Mouse (Mus musculus) liver, embryonic 15.5 days (tissue): ENCODE measurements around the gene Rbm42. TPM values are rescaled to one million over a fixed set of nuclear protein-coding genes. Genes with fewer than 3 reads are reported as not detected.

Source experiments
- ATAC-seq: fragments of 200-750 bp; cut with Nextera tagmentation; 2 replicates; pipeline ENCODE4 v1.8.0; 2017; ENCODE audit warnings: moderate number of reproducible peaks, mild to moderate bottlenecking, moderate library complexity; ENCODE audit not compliant: insufficient read depth
- H3K27ac ChIP-seq: fragments of 300-500 bp; sonication (generic); replicated peaks from 2 replicates; pipeline ENCODE4 v1.5.1; 2015; ENCODE audit warnings: mild to moderate bottlenecking, inconsistent platforms
- H3K27me3 ChIP-seq: fragments of 300-500 bp; sonication (generic); 2 replicates; pipeline ENCODE4 v1.6.1; 2015; ENCODE audit warnings: mild to moderate bottlenecking, inconsistent platforms
- H3K36me3 ChIP-seq: fragments of 300-500 bp; sonication (generic); replicated peaks from 2 replicates; pipeline ENCODE4 v1.6.1; 2015; ENCODE audit warnings: moderate library complexity, mild to moderate bottlenecking, inconsistent platforms
- H3K4me1 ChIP-seq: fragments of 300-500 bp; sonication (generic); replicated peaks from 2 replicates; pipeline ENCODE4 v1.6.1; 2015; ENCODE audit warnings: inconsistent platforms
- H3K4me2 ChIP-seq: fragments of 300-500 bp; sonication (generic); 2 replicates; pipeline ENCODE4 v1.6.1; 2015; ENCODE audit warnings: moderate library complexity, mild to moderate bottlenecking, inconsistent platforms
- H3K4me3 ChIP-seq: fragments of 300-500 bp; sonication (generic); replicated peaks from 2 replicates; pipeline ENCODE4 v1.5.1; 2015; ENCODE audit warnings: mild to moderate bottlenecking, inconsistent platforms
- H3K9ac ChIP-seq: fragments of 300-500 bp; sonication (generic); 2 replicates; pipeline ENCODE4 v1.6.1; 2015; ENCODE audit warnings: moderate library complexity, mild to moderate bottlenecking, inconsistent platforms
- H3K9me3 ChIP-seq: fragments of 300-500 bp; sonication (generic); replicated peaks from 2 replicates; pipeline ENCODE4 v1.6.1; 2016; ENCODE audit warnings: inconsistent platforms
- WGBS: fragments of 180-500 bp; shearing (Covaris S2); methylation state at CpG from one replicate; pipeline ENCODE4 v1.1.7; 2015; ENCODE audit warnings: mixed read lengths; ENCODE audit not compliant: insufficient replicate concordance; 5-methylcytosine and 5-hydroxymethylcytosine counted together
- polyA plus RNA-seq: library from polyadenylated mRNA; unstranded; fragments of >200 nt; fragmentation: Nextera tagmentation; extraction: Ambion mirVana; gene quantifications from 2 replicates; pipeline ENCODE4 v1.2.1, GENCODE M21; 2015

Gene Rbm42
- polyA plus RNA-seq, 1 experiment from 2014 or later: 49.4 TPM

DNA sequence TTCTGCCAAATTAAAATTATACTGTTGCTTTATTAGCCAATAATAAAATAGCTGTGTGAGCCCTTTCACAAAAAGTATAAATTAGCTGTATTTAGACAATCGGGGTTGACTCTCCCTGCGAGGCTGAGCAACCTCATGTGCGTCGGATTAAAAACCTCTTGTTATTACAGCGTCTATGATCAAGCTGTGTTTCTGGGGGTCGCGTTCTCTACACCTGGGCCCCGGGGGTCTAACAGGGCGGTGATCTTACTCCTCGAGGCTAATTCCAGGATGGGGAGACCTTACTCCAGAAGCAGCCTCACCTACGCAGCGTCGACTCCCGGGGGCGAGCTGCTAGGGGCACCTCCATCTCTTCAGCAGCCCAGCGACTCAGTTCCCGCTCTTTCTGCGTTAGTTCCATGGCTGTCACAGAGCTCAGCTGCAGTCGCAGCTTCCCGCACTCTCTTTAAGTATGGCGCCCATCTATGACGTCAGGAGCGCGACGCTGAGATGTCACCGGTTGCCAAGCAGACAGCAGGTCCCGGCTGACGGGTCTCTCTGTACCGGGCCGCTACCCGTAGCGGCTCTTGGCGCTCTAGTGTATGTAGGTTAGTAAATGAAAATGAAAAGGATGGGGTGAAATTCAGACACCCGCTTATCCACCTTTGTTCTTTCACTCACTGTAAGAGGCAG, 14.5 kb upstream of the Rbm42 start, which contains the start of gene Haus5:
TSS of gene Haus5 (minus strand) at position 466 of the 672 bp plus-strand sequence.
- H3K4me1 ChIP-seq: peaks cover 29% of the 10 kb centered on the region
- under 1% methylated on average over 34 of the region's 34 CpGs for WGBS
- peak within 1 kb of the TSS; percentile 89 for H3K9ac ChIP-seq
- 0 out of 2 replicates have a peak, but pooled peaks cover 8% of the 10 kb centered on the region for H3K27me3 ChIP-seq
- H3K4me3 ChIP-seq: peak within 1 kb of the TSS; percentile 88
- peak within 1 kb of the TSS; percentile 74 for H3K27ac ChIP-seq
- peak; percentile 91 for ATAC-seq
- H3K36me3 ChIP-seq: peaks cover 35% of the 10 kb centered on the region
- H3K4me2 ChIP-seq: peak within 1 kb of the TSS; percentile 86
- no peaks in the 10 kb centered on the region for H3K9me3 ChIP-seq

DNA sequence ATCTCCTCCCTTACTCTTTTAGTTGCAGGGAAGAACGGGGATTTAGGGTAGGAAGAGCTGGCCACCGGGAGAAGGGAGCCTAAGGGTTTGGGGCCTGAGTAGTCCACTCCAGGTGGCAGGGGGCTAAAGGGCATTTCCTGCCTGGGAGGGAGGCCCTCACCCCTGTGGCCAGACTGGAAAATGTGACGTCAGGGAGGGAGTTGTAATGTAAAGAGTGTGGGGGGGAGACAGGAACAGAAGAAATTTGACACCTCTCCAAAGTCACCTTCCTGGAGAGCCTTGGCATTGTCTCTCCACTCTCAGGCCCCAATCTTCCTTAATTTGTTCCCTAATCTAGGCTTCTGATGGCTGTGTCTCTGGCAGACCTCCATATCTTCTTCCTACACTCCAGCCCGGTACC, 11.0 kb downstream of the Rbm42 start:
- 21% methylated on average over 4 of the region's 4 CpGs for WGBS
- Histone ChIP-seq H3K4me1 (peaks cover 12% of the 10 kb centered on the region), H3K4me2 (no peak overlapping the region), H3K36me3 (peaks cover 38% of the 10 kb centered on the region), H3K27ac (no peak overlapping the region), H3K9me3 (no peaks in the 10 kb centered on the region), H3K9ac (no peak overlapping the region), H3K27me3 (peaks cover 46% of the 10 kb centered on the region), H3K4me3 (no peak overlapping the region)
- no peak for ATAC-seq

DNA sequence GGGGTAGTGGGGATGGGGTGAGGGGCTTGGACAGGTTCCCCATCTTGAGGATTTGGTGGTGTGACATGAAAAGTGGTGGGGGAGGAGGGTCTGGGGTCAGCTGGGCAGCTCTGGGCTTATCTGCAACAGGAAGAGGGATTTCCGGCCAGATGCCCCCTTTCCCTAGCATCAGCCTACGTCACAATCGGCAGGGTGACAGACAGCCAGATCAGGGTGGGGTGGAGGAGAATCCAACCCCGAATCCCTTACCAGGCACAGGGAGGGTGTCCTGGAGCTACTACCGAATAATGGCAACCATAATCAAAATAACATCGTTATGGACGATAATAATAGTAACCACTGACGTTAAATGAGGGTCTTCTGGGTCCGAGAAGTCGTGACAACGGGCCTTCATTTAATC, 13.7 kb downstream of the Rbm42 start:
- no peak for ATAC-seq
- H3K4me3 ChIP-seq: no peak overlapping the region
- no peaks in the 10 kb centered on the region for H3K9me3 ChIP-seq
- 19% methylated on average over 11 of the region's 11 CpGs for WGBS
- no peak overlapping the region for H3K27ac ChIP-seq
- H3K9ac ChIP-seq: no peak overlapping the region
- peaks cover 72% of the 10 kb centered on the region for H3K27me3 ChIP-seq
- peaks cover 12% of the 10 kb centered on the region for H3K36me3 ChIP-seq
- H3K4me1 ChIP-seq: peaks cover 13% of the 10 kb centered on the region
- no peak overlapping the region for H3K4me2 ChIP-seq

DNA sequence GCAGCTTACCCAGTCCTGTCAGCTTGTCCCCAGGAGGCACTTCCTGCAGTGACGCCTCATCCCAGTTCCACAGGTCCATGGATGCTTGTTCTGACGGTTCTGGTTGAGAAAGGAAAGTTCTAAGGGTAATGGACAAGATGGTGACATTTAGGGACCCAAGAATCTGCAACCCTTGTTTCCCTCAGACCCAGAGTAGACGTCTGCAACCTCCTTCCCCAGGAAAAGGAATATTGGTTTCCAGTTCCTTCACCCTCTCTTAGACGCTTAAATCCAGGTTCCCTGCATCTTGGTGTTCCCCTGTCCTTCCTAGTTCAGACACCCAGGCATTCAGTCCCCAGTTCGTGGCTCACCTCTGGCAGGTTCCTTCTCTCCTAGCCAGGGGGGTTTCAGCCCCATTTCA, 14.4 kb downstream of the Rbm42 start, which contains the start of gene Etv2:
TSS of gene Etv2 (minus strand) at position 101 of the 400 bp plus-strand sequence.
- WGBS: 3% methylated on average over 5 of the region's 5 CpGs
- no peak for ATAC-seq
- no peak within 1 kb of the TSS; the same call in 1 of the 2 replicates for H3K4me3 ChIP-seq

DNA sequence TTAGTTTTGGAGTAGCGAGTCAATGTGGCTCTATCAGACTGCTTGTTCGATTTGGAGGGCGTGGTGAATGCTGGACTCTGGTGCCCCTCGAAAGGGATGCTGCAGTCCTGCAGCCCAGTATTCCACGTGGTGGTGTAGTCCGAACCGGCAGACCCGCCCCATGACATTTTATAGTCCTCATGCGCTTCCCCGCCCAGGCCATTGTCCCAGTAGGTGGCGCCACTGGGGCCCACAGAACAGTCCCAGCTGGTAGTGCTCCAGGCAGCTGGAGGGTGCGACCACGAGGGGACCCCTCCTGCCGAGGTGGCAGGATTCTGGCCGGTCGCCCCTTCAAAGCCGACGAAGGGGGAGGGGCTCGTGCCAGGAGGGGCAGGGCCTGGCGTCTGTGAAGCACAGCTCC, 15.5 kb downstream of the Rbm42 start:
- Histone ChIP-seq H3K36me3 (no peaks in the 10 kb centered on the region), H3K27me3 (peaks cover 89% of the 10 kb centered on the region), H3K9ac (no peak overlapping the region), H3K9me3 (no peaks in the 10 kb centered on the region), H3K27ac (no peak overlapping the region), H3K4me3 (no peak overlapping the region; the same call in 1 of the 2 replicates), H3K4me1 (peaks cover 13% of the 10 kb centered on the region), H3K4me2 (peak overlapping the region; percentile 51)
- ATAC-seq: 0 out of 2 replicates have a peak, but pooled peaks have one; percentile 34
- 2% methylated on average over 20 of the region's 20 CpGs for WGBS

More for the DNA sequence above, 14.4 kb downstream of the Rbm42 start, which contains the start of gene Etv2:
- Histone ChIP-seq H3K4me1 (peaks cover 13% of the 10 kb centered on the region), H3K4me2 (peak within 1 kb of the TSS; percentile 51), H3K9ac (no peak within 1 kb of the TSS), H3K36me3 (peaks cover 5% of the 10 kb centered on the region), H3K27ac (no peak within 1 kb of the TSS), H3K27me3 (peaks cover 78% of the 10 kb centered on the region), H3K9me3 (no peaks in the 10 kb centered on the region)

DNA sequence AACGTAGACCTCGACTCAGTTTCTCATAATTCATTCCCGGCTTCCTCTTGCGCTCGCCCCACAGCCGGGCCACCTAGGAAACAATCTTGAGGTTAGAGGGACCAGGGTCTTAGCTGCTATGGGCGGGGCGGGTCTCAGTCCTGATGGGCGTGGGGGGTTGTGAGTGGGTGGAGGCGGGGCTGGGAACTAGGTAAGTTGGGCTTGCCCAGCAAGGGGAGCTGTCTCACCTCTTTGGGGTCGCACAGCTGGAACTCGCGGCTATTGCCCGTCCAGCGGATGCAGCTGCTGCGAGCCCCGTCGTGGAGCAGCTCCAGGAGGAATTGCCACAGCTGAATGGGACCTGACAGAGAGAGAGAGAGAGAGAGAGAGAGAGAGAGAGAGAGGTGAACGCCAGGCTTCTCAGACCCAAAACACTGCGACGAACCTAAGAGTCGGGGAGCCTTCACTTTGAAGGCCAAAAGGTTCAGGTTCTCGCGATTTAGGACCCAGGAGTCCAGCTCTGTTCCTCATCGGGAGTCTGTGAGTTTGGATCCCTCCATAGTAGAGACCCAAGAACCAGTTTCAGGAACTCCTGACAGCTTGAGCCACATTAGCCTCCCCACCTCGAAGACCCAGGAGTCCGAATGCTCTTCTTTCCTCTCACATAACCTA, 16.2 kb downstream of the Rbm42 start:
- H3K27ac ChIP-seq: no peak overlapping the region
- no peaks in the 10 kb centered on the region for H3K9me3 ChIP-seq
- H3K9ac ChIP-seq: no peak overlapping the region
- peaks cover 13% of the 10 kb centered on the region for H3K4me1 ChIP-seq
- ATAC-seq: no peak
- 18% methylated on average over 27 of the region's 27 CpGs for WGBS
- no peaks in the 10 kb centered on the region for H3K36me3 ChIP-seq
- H3K4me2 ChIP-seq: no peak overlapping the region; the same call in 1 of the 2 replicates
- no peak overlapping the region for H3K4me3 ChIP-seq
- peaks cover 95% of the 10 kb centered on the region for H3K27me3 ChIP-seq

DNA sequence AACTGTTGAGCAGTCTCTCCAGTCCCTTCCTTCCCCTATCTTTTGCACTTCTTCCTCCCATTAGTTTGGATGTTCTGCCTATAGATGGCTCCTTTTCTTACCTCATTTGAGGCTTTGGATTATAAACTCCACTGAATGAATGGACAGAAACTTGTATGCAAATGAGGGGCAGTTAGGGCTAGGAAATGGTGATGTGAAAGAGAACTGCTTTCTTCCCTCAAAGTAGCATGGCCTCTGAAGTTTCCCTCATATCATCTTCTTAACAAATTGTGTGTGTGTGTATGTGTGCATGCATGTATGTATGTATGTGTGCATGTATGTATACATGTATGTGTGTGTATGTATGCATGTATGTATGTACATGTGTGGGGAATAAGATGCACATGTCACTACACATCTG, 21.1 kb downstream of the Rbm42 start:
- H3K27me3 ChIP-seq: peaks cover 56% of the 10 kb centered on the region

DNA sequence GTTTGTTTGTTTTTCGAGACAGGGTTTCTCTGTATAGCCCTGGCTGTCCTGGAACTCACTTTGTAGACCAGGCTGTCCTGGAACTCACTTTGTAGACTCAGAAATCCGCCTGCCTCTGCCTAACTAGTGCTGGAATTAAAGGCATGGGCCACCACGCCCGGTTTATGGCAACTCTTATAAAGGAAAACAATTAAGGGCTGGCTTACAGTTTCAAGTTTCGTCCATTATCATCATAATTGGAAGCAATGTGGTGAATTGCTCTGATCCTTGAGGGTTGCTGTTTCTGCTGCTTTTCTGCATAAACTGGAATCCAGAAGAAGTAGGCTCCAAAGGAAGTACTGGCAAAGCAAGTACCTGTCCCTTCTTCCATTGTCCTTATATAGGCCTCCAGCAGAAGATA, 23.5 kb downstream of the Rbm42 start:
- H3K9ac ChIP-seq: no peak overlapping the region; the same call in 1 of the 2 replicates
- peaks cover 33% of the 10 kb centered on the region for H3K27me3 ChIP-seq
- no peak for ATAC-seq
- H3K4me2 ChIP-seq: peak overlapping the region; percentile 81
- 76% methylated on average over 5 of the region's 5 CpGs for WGBS
- H3K36me3 ChIP-seq: peaks cover 30% of the 10 kb centered on the region
- peaks cover 29% of the 10 kb centered on the region for H3K4me1 ChIP-seq
- H3K9me3 ChIP-seq: no peaks in the 10 kb centered on the region
- H3K27ac ChIP-seq: no peak overlapping the region
- H3K4me3 ChIP-seq: no peak overlapping the region

More for the DNA sequence above, 21.1 kb downstream of the Rbm42 start:
- H3K9me3 ChIP-seq: no peaks in the 10 kb centered on the region
- no peak for ATAC-seq
- H3K9ac ChIP-seq: no peak overlapping the region
- H3K27ac ChIP-seq: no peak overlapping the region
- H3K4me2 ChIP-seq: no peak overlapping the region
- peaks cover 22% of the 10 kb centered on the region for H3K4me1 ChIP-seq
- peaks cover 6% of the 10 kb centered on the region for H3K36me3 ChIP-seq
- no peak overlapping the region for H3K4me3 ChIP-seq

DNA sequence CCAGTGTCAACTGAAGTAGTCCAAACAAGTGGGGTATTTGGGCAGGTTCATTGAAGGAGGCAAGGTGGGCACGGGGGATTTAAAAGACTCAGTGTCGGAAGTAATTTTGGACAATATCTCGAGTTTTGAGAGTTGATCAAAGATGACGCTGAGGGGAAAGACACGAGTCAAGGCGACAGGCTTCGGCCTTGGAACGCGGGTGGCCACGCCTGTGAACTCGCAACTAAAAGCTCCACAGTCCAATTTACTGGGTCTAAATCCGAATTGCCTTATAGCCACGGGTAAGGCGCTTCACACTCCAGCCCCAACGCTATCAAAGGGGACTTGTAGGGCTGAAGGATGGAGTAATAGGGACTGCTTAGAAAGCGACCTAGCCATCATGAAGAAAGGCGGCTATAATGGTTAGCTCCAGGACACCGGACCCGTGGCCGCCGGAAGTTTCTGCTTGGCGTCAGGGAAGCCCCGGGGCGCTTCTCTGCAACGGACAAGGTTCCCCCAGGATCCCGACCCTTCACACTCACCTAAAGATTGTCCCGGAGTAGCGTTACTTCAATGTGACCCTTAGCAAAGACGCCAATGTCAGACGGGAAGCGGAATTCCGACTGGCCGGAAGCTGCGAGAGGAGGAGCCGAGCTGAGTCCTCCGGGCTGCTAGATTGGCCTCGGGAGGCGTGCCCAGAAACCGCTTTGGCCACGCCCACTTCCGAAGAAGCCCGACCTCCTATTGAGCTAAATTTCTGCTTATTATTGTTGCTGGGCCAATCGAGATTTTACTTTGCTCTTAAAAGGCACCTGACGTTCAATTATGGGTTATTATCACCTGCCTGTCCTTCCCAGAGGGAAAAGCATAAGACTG, 24.4 kb downstream of the Rbm42 start, which contains the start of gene Cox6b1:
TSS of gene Cox6b1 (minus strand) at position 622 of the 855 bp plus-strand sequence.
- no peaks in the 10 kb centered on the region for H3K9me3 ChIP-seq
- peak within 1 kb of the TSS; percentile 69 for H3K27ac ChIP-seq
- peak within 1 kb of the TSS; percentile 83 for H3K9ac ChIP-seq
- peak; percentile 86 for ATAC-seq
- H3K27me3 ChIP-seq: peaks cover 24% of the 10 kb centered on the region
- H3K4me2 ChIP-seq: peak within 1 kb of the TSS; percentile 81
- peak within 1 kb of the TSS; percentile 82 for H3K4me3 ChIP-seq
- peaks cover 29% of the 10 kb centered on the region for H3K4me1 ChIP-seq
- H3K36me3 ChIP-seq: peaks cover 37% of the 10 kb centered on the region
- under 1% methylated on average over 44 of the region's 44 CpGs for WGBS

DNA sequence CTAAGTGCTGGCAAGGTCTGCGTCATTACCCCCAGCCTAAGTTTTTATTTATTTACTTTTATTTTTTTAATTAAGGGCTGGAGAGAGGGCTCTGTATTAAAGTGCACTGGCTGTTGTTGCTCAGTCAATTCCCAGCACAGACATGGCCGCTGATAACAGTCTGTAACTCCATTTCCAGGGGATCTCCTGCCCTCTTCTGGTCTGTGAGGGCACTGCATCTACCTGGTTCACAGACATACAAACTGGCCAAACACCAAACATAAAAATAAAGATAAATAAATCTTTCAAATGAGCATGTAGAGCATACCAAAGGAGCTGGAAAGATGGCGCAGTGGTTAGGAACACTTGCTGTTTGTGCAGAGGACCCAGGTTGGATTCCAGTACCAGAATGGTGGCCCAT, 30.9 kb downstream of the Rbm42 start:
- WGBS: 76% methylated on average over 3 of the region's 3 CpGs
- Histone ChIP-seq H3K27me3 (no peaks in the 10 kb centered on the region), H3K27ac (no peak overlapping the region), H3K4me3 (no peak overlapping the region), H3K4me2 (no peak overlapping the region), H3K36me3 (peaks cover 83% of the 10 kb centered on the region), H3K9me3 (no peaks in the 10 kb centered on the region), H3K9ac (no peak overlapping the region), H3K4me1 (peaks cover 22% of the 10 kb centered on the region)
- ATAC-seq: no peak
